Mouse (Mus musculus) heart, embryonic 15.5 days (tissue): ENCODE results near the gene Paxip1. TPM values are rescaled to one million over a fixed set of nuclear protein-coding genes. Genes with fewer than 3 reads are reported as not detected.

ENCODE experiments used
- ATAC-seq: fragments of 200-750 bp; cut with Nextera tagmentation; replicated peaks from 2 replicates; pipeline ENCODE4 v1.8.0; 2017; ENCODE audit warnings: low read depth, moderate TSS enrichment; ENCODE audit not compliant: insufficient number of reproducible peaks, insufficient read depth, low FRiP score
- H3K27ac ChIP-seq: fragments of 300-500 bp; sonication (generic); 2 replicates; pipeline ENCODE4 v1.5.1; 2015; ENCODE audit warnings: mild to moderate bottlenecking, inconsistent platforms
- H3K27me3 ChIP-seq: fragments of 300-500 bp; sonication (generic); 2 replicates; pipeline ENCODE4 v1.6.1; 2015; ENCODE audit warnings: inconsistent platforms
- H3K36me3 ChIP-seq: fragments of 300-500 bp; sonication (generic); 2 replicates; pipeline ENCODE4 v1.6.1; 2015; ENCODE audit warnings: mild to moderate bottlenecking, inconsistent platforms
- H3K4me1 ChIP-seq: fragments of 300-500 bp; sonication (generic); replicated peaks from 2 replicates; pipeline ENCODE4 v1.6.1; 2015; ENCODE audit warnings: inconsistent platforms
- H3K4me2 ChIP-seq: fragments of 300-500 bp; sonication (generic); 2 replicates; pipeline ENCODE4 v1.6.1; 2015; ENCODE audit warnings: inconsistent platforms, mild to moderate bottlenecking, moderate library complexity
- H3K4me3 ChIP-seq: fragments of 300-500 bp; sonication (generic); 2 replicates; pipeline ENCODE4 v1.5.1; 2015; ENCODE audit warnings: mild to moderate bottlenecking, inconsistent platforms
- H3K9ac ChIP-seq: fragments of 300-500 bp; sonication (generic); 2 replicates; pipeline ENCODE4 v1.6.1; 2015; ENCODE audit warnings: mild to moderate bottlenecking, inconsistent platforms
- H3K9me3 ChIP-seq: fragments of 300-500 bp; sonication (generic); replicated peaks from 2 replicates; pipeline ENCODE4 v1.6.1; 2016; ENCODE audit warnings: inconsistent platforms
- WGBS: fragments of 180-500 bp; shearing (Covaris S2); methylation state at CpG from one replicate; pipeline ENCODE4 v1.1.7; 2015; ENCODE audit warnings: mixed read lengths; 5-methylcytosine and 5-hydroxymethylcytosine counted together
- polyA plus RNA-seq: library from polyadenylated mRNA; unstranded; fragments of >200 nt; fragmentation: Nextera tagmentation; extraction: Ambion mirVana; gene quantifications from 2 replicates; pipeline ENCODE4 v1.2.1, GENCODE M21; 2015

The Paxip1 gene
- polyA plus RNA-seq, 1 experiment from 2014 or later = 13.3 TPM

GRCm38 (mm10) chr5:27790086-27790909, 1.2 kb downstream of the Paxip1 start:
- 20% methylated on average over 21 of the region's 21 CpGs for WGBS
- peak overlapping the region; percentile 65 for H3K9ac ChIP-seq
- no peaks in the 10 kb centered on the region for H3K27me3 ChIP-seq
- peaks cover 32% of the 10 kb centered on the region for H3K36me3 ChIP-seq
- H3K4me2 ChIP-seq = peak overlapping the region; percentile 80
- no peak for ATAC-seq
- peak overlapping the region; percentile 72 for H3K4me3 ChIP-seq
- H3K9me3 ChIP-seq = no peaks in the 10 kb centered on the region
- H3K27ac ChIP-seq = peak overlapping the region; percentile 93
- H3K4me1 ChIP-seq = peaks cover 21% of the 10 kb centered on the region

- H3K4me1 ChIP-seq = peaks cover 21% of the 10 kb centered on the region
- H3K9me3 ChIP-seq = no peaks in the 10 kb centered on the region
- H3K27me3 ChIP-seq = no peaks in the 10 kb centered on the region
- H3K27ac ChIP-seq = no peak overlapping the region
- peak overlapping the region; percentile 80 for H3K4me2 ChIP-seq
- peak overlapping the region; percentile 65 for H3K9ac ChIP-seq
- H3K4me3 ChIP-seq = peak overlapping the region; percentile 72
- no peak for ATAC-seq
- peaks cover 39% of the 10 kb centered on the region for H3K36me3 ChIP-seq
- 53% methylated on average over 10 of the region's 10 CpGs for WGBS
Observed at GRCm38 (mm10) chr5:27789586-27789985, 1.9 kb downstream of the Paxip1 start.

- H3K36me3 ChIP-seq = peaks cover 76% of the 10 kb centered on the region
Observed at GRCm38 (mm10) chr5:27783381-27783780, 8.1 kb downstream of the Paxip1 start.

GRCm38 (mm10) chr5:27767948-27768347, 23.5 kb downstream of the Paxip1 start:
- Histone ChIP-seq H3K4me2 (no peak overlapping the region), H3K4me1 (peaks cover 12% of the 10 kb centered on the region), H3K36me3 (peaks cover 55% of the 10 kb centered on the region), H3K27ac (no peak overlapping the region), H3K9ac (no peak overlapping the region), H3K27me3 (no peaks in the 10 kb centered on the region), H3K4me3 (no peak overlapping the region), H3K9me3 (no peaks in the 10 kb centered on the region)
- no peak for ATAC-seq
- 86% methylated on average over 5 of the region's 5 CpGs for WGBS

More at GRCm38 (mm10) chr5:27783381-27783780, 8.1 kb downstream of the Paxip1 start:
- 90% methylated on average over 9 of the region's 9 CpGs for WGBS
- Histone ChIP-seq H3K9ac (no peak overlapping the region), H3K27ac (no peak overlapping the region), H3K4me3 (no peak overlapping the region), H3K4me2 (no peak overlapping the region), H3K9me3 (no peaks in the 10 kb centered on the region), H3K4me1 (no peaks in the 10 kb centered on the region), H3K27me3 (no peaks in the 10 kb centered on the region)
- ATAC-seq = no peak

GRCm38 (mm10) chr5:27765780-27766179, 25.7 kb downstream of the Paxip1 start:
- 80% methylated on average over 4 of the region's 4 CpGs for WGBS
- H3K4me1 ChIP-seq = peaks cover 12% of the 10 kb centered on the region
- H3K27me3 ChIP-seq = no peaks in the 10 kb centered on the region
- no peak for ATAC-seq
- H3K36me3 ChIP-seq = peaks cover 47% of the 10 kb centered on the region
- H3K4me2 ChIP-seq = no peak overlapping the region
- H3K27ac ChIP-seq = no peak overlapping the region
- H3K9me3 ChIP-seq = no peaks in the 10 kb centered on the region
- H3K4me3 ChIP-seq = no peak overlapping the region
- no peak overlapping the region for H3K9ac ChIP-seq

GRCm38 (mm10) chr5:27744944-27745343, 46.5 kb downstream of the Paxip1 start:
- H3K9ac ChIP-seq = no peak overlapping the region
- peaks cover 62% of the 10 kb centered on the region for H3K36me3 ChIP-seq
- no peak overlapping the region for H3K4me2 ChIP-seq
- no peaks in the 10 kb centered on the region for H3K27me3 ChIP-seq
- no peak overlapping the region for H3K4me3 ChIP-seq
- ATAC-seq = no peak
- no peak overlapping the region for H3K27ac ChIP-seq
- no peaks in the 10 kb centered on the region for H3K9me3 ChIP-seq
- no peaks in the 10 kb centered on the region for H3K4me1 ChIP-seq
- 90% methylated on average over 1 of the region's 1 CpGs for WGBS

GRCm38 (mm10) chr5:27739216-27739615, 52.3 kb downstream of the Paxip1 start:
- Histone ChIP-seq H3K27me3 (no peaks in the 10 kb centered on the region), H3K4me1 (no peaks in the 10 kb centered on the region), H3K27ac (no peak overlapping the region), H3K4me2 (no peak overlapping the region), H3K9ac (no peak overlapping the region), H3K4me3 (no peak overlapping the region), H3K9me3 (no peaks in the 10 kb centered on the region), H3K36me3 (peaks cover 28% of the 10 kb centered on the region)
- WGBS = 77% methylated on average over 6 of the region's 6 CpGs
- ATAC-seq = no peak

- Histone ChIP-seq H3K9ac (no peak overlapping the region), H3K27ac (no peak overlapping the region), H3K4me3 (no peak overlapping the region), H3K9me3 (no peaks in the 10 kb centered on the region), H3K4me2 (no peak overlapping the region), H3K36me3 (peaks cover 9% of the 10 kb centered on the region), H3K27me3 (no peaks in the 10 kb centered on the region), H3K4me1 (no peaks in the 10 kb centered on the region)
- WGBS = 9% methylated on average over 3 of the region's 3 CpGs
- ATAC-seq = 0 out of 2 replicates have a peak, but pooled peaks have one; percentile 49
Observed at GRCm38 (mm10) chr5:27737168-27737567, 54.3 kb downstream of the Paxip1 start.

GRCm38 (mm10) chr5:27732288-27732868, 59.1 kb downstream of the Paxip1 start:
- Histone ChIP-seq H3K27me3 (no peaks in the 10 kb centered on the region), H3K9me3 (no peaks in the 10 kb centered on the region), H3K36me3 (no peaks in the 10 kb centered on the region), H3K4me1 (no peaks in the 10 kb centered on the region), H3K27ac (no peak overlapping the region), H3K9ac (no peak overlapping the region), H3K4me2 (no peak overlapping the region), H3K4me3 (no peak overlapping the region)
- 58% methylated on average over 5 of the region's 5 CpGs for WGBS
- ATAC-seq = no peak

- Histone ChIP-seq H3K4me3 (no peak overlapping the region), H3K4me1 (no peaks in the 10 kb centered on the region), H3K9ac (no peak overlapping the region), H3K9me3 (no peaks in the 10 kb centered on the region), H3K27ac (no peak overlapping the region), H3K27me3 (no peaks in the 10 kb centered on the region), H3K4me2 (no peak overlapping the region), H3K36me3 (no peaks in the 10 kb centered on the region)
- WGBS = 64% methylated on average over 1 of the region's 1 CpGs
- no peak for ATAC-seq
Observed at GRCm38 (mm10) chr5:27731392-27731791, 60.1 kb downstream of the Paxip1 start.

- Histone ChIP-seq H3K27ac (no peak overlapping the region), H3K4me1 (no peaks in the 10 kb centered on the region), H3K4me2 (no peak overlapping the region), H3K27me3 (no peaks in the 10 kb centered on the region), H3K36me3 (no peaks in the 10 kb centered on the region), H3K9ac (no peak overlapping the region), H3K4me3 (no peak overlapping the region), H3K9me3 (no peaks in the 10 kb centered on the region)
- no peak for ATAC-seq
- WGBS = 59% methylated on average over 5 of the region's 5 CpGs
Observed at GRCm38 (mm10) chr5:27730666-27731065, 60.8 kb downstream of the Paxip1 start.

GRCm38 (mm10) chr5:27724460-27724859, 67.0 kb downstream of the Paxip1 start:
- Histone ChIP-seq H3K9ac (no peak overlapping the region), H3K4me1 (no peaks in the 10 kb centered on the region), H3K36me3 (no peaks in the 10 kb centered on the region), H3K4me3 (no peak overlapping the region), H3K4me2 (no peak overlapping the region), H3K27ac (no peak overlapping the region), H3K27me3 (no peaks in the 10 kb centered on the region), H3K9me3 (no peaks in the 10 kb centered on the region)
- 36% methylated on average over 2 of the region's 2 CpGs for WGBS
- no peak for ATAC-seq
